Mouse (Mus musculus): ENCODE results near the gene Hist1h3f. TPM values are rescaled to one million over a fixed set of nuclear protein-coding genes. Genes with fewer than 3 reads are reported as not detected.
"Not testable (repeated sequence)": the region's sequence is repeated elsewhere in the genome, so short reads cannot be mapped to it uniquely, and the experiment has no call there.

Hist1h3f gene
- total and polyA plus RNA-seq, 3 experiments: 0.94 to 5.5 (median 5.1) TPM

DNA sequence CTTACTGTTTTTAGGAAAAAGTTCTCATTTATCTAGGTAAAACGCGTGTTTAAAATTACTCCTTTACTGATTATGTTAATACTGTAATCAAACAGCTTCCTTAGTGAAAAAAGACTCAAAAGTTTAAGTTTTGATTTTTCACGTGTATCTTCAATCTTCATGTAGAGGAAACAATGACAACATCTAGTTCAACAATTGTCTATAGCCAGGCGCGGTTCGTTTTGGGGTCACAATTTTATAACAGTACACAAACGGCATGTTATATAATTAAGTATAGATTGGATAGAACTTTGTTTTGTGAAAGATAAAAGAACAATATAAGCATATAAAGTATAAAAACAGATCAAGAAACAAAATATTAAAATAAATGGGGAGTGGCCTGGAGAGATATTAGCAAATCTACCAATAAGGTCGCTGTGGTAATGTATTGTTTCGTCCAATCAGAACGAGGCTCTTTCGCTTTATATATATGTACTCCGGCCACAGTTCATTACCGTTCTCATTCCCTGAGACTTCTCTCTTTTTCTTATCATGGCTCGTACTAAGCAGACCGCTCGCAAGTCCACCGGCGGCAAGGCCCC, 31.5 kb downstream of the Hist1h3f start, which contains the start of gene Hist1h3d:
Gene Hist1h3d (plus strand): TSS at position 493 of the 581 bp plus-strand sequence.
- peak in 1 of 2 experiments; percentile 46 for DNase-seq
- H3K79me2 ChIP-seq (replicated peaks; ENCODE audit: control insufficient read depth, insufficient read depth, low read length): no peaks in the 10 kb centered on the region
- TF ChIP-seq EP300 (IDR thresholded peaks at IDR 0.05; ENCODE audit: insufficient read depth, low read depth, low read length) (no peak), POLR2A (IDR thresholded peaks at IDR 0.05; ENCODE audit: insufficient read depth, low read depth, low read length) (peak; percentile 39; the same call in 1 of the 2 replicates), CTCF (IDR thresholded peaks at IDR 0.05) (no peak)
- intact Hi-C loops (cut with DNase I): no loop called here
- H3K27me3 ChIP-seq (ENCODE audit: control insufficient read depth, insufficient read depth, low read length): no peaks in the 10 kb centered on the region
- peak within 1 kb of the TSS; percentile 52; the same call in 1 of the 2 replicates for H3K9ac ChIP-seq (ENCODE audit: low read depth, low read length)
- peaks cover 4% of the 10 kb centered on the region for H3K4me1 ChIP-seq (ENCODE audit: control insufficient read depth, insufficient read depth, low read length)
- H3K27ac ChIP-seq: peak within 1 kb of the TSS; percentile 6
- peak within 1 kb of the TSS; percentile 47 for H3K4me3 ChIP-seq
- WGBS: 9% methylated on average over 18 of the region's 18 CpGs
- peaks cover 6% of the 10 kb centered on the region for H3K36me3 ChIP-seq (ENCODE audit: control insufficient read depth, insufficient read depth, low read length)

DNA sequence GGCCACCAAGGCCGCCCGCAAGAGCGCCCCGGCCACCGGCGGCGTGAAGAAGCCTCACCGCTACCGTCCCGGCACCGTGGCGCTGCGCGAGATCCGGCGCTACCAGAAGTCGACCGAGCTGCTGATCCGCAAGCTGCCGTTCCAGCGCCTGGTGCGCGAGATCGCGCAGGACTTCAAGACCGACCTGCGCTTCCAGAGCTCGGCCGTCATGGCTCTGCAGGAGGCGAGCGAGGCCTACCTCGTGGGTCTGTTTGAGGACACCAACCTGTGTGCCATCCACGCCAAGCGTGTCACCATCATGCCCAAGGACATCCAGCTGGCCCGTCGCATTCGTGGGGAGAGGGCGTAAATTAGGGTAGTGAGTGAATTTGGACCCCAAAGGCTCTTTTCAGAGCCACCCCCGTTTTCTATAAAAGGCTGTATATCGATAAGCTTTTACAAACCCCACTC, 32.0 kb downstream of the Hist1h3f start:
- H3K27ac ChIP-seq; H3K27me3 ChIP-seq (ENCODE audit: control insufficient read depth, insufficient read depth, low read length); H3K36me3 ChIP-seq (ENCODE audit: control insufficient read depth, insufficient read depth, low read length); intact Hi-C loops (cut with DNase I); H3K79me2 ChIP-seq (replicated peaks; ENCODE audit: control insufficient read depth, insufficient read depth, low read length); DNase-seq; H3K4me1 ChIP-seq (ENCODE audit: control insufficient read depth, insufficient read depth, low read length): not testable (repeated sequence)
- 13% methylated on average over 15 of the region's 40 CpGs for WGBS
- Histone ChIP-seq H3K9ac (ENCODE audit: low read depth, low read length) (peak overlapping the region; percentile 52; the same call in 1 of the 2 replicates), H3K4me3 (peak overlapping the region; percentile 47)

DNA sequence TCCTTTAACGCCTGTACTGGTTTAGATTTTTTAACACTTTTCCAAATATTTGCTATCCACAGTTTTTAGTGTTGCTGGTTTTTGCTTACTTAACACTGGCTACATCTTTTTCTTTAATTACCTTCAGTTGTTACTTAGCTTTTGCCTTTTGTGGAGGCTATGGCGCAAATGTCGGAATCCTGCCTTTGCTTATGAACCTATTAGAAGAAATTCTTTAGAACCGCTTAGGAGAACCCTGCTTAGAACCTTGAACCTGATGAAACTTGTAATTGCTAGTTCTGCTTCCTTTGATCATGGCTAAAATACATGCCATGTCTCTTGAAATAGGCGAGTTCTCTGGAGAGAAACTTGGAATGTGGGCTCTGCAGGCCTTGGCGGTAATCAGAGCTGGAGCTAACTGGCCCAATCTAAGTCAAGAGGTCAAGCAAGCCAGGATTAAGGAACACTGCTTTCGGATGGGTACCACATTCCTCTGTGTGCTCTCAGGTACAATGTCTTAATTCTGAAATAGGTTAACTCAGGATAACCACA, 32.6 kb downstream of the Hist1h3f start:
- Histone ChIP-seq H3K9ac (ENCODE audit: low read depth, low read length) (no peak overlapping the region), H3K4me1 (ENCODE audit: control insufficient read depth, insufficient read depth, low read length) (peaks cover 4% of the 10 kb centered on the region), H3K4me3 (peak overlapping the region; percentile 33; the same call in 1 of the 2 replicates), H3K36me3 (ENCODE audit: control insufficient read depth, insufficient read depth, low read length) (peaks cover 6% of the 10 kb centered on the region), H3K27ac (no peak overlapping the region), H3K27me3 (ENCODE audit: control insufficient read depth, insufficient read depth, low read length) (no peaks in the 10 kb centered on the region), H3K79me2 (replicated peaks; ENCODE audit: control insufficient read depth, insufficient read depth, low read length) (no peaks in the 10 kb centered on the region)
- WGBS: 61% methylated on average over 7 of the region's 7 CpGs
- no peak for DNase-seq
- TF ChIP-seq CTCF (IDR thresholded peaks at IDR 0.05) (no peak), POLR2A (IDR thresholded peaks at IDR 0.05; ENCODE audit: insufficient read depth, low read depth, low read length) (no peak), EP300 (IDR thresholded peaks at IDR 0.05; ENCODE audit: insufficient read depth, low read depth, low read length) (no peak)
- intact Hi-C loops (cut with DNase I): no loop called here

DNA sequence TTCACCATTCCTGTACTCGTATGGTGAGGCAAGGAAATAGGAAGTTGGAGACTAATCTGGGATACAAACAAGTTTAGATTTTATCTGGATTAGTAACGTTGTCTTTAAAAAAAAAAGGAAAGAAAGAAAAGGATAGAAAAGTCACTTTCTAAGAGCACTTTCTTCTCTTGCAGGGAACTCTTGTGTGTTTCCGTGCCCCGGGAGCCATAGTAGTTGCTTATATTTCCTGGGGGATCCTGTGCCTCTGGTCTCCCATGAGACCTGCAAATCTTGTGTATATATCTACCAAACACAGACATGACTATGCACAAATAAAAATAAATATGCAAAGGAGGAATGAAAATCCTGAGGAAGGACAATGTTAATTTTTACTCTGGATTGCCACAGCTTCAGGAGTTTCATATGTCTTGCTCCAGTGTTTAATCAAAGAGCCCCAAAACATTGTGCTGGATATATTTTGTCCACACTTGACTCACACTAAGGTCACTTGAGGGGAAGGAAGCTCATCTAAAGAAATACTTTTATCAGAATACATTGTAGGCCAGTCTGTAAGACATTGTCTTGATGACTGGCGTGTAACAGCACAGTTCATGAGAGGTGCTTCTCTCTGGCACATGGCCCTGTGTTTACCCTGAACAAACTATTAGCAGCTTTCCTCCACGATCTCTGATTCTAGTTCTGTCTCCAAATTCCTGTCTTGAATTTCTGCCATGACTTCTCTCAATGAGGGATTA, 33.2 kb downstream of the Hist1h3f start:
- Histone ChIP-seq H3K36me3 (ENCODE audit: control insufficient read depth, insufficient read depth, low read length) (peaks cover 5% of the 10 kb centered on the region), H3K79me2 (replicated peaks; ENCODE audit: control insufficient read depth, insufficient read depth, low read length) (no peaks in the 10 kb centered on the region), H3K4me3 (no peak overlapping the region), H3K27ac (no peak overlapping the region), H3K4me1 (ENCODE audit: control insufficient read depth, insufficient read depth, low read length) (peaks cover 3% of the 10 kb centered on the region), H3K9ac (ENCODE audit: low read depth, low read length) (no peak overlapping the region), H3K27me3 (ENCODE audit: control insufficient read depth, insufficient read depth, low read length) (no peaks in the 10 kb centered on the region)
- TF ChIP-seq EP300 (IDR thresholded peaks at IDR 0.05; ENCODE audit: insufficient read depth, low read depth, low read length) (no peak), CTCF (IDR thresholded peaks at IDR 0.05) (no peak), POLR2A (IDR thresholded peaks at IDR 0.05; ENCODE audit: insufficient read depth, low read depth, low read length) (no peak)
- intact Hi-C loops (cut with DNase I): no loop called here
- no peak for DNase-seq
- WGBS: 62% methylated on average over 6 of the region's 6 CpGs

DNA sequence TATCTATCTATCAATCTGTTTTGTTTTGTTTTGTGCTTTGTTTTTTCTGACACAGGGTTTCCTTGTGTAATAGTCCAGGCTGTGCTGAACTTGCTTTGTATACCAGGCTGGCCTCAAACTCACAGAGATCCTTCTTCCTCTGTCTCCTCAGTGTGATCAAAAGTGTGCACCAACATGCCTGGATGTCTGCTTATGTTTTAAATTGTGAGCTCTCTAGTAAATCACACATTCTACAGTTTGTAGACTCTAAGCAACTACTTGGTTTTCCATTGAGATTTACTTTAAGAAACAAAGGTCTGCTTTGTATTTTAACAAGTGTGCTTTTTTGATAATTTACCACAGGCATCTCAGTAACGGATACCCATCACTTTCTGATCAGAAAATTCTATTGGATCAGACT, 34.0 kb downstream of the Hist1h3f start:
- intact Hi-C loops (cut with DNase I): no loop called here
- H3K36me3 ChIP-seq (ENCODE audit: control insufficient read depth, insufficient read depth, low read length): peaks cover 4% of the 10 kb centered on the region; the same call in 1 of the 2 replicates
- TF ChIP-seq EP300 (IDR thresholded peaks at IDR 0.05; ENCODE audit: insufficient read depth, low read depth, low read length): no peak
- TF ChIP-seq CTCF (IDR thresholded peaks at IDR 0.05): no peak
- no peaks in the 10 kb centered on the region for H3K27me3 ChIP-seq (ENCODE audit: control insufficient read depth, insufficient read depth, low read length)
- no peak for DNase-seq
- WGBS: 96% methylated on average over 1 of the region's 1 CpGs
- H3K27ac ChIP-seq: no peak overlapping the region
- H3K4me3 ChIP-seq: no peak overlapping the region
- H3K9ac ChIP-seq (ENCODE audit: low read depth, low read length): no peak overlapping the region
- peaks cover 1% of the 10 kb centered on the region for H3K4me1 ChIP-seq (ENCODE audit: control insufficient read depth, insufficient read depth, low read length)
- H3K79me2 ChIP-seq (replicated peaks; ENCODE audit: control insufficient read depth, insufficient read depth, low read length): no peaks in the 10 kb centered on the region
